Mouse (Mus musculus): Measurements from ENCODE around the gene Fdx1l.
A peak's percentile ranks its signal among the peaks of the same experiment; 100 is the strongest.

The Fdx1l gene

DNA sequence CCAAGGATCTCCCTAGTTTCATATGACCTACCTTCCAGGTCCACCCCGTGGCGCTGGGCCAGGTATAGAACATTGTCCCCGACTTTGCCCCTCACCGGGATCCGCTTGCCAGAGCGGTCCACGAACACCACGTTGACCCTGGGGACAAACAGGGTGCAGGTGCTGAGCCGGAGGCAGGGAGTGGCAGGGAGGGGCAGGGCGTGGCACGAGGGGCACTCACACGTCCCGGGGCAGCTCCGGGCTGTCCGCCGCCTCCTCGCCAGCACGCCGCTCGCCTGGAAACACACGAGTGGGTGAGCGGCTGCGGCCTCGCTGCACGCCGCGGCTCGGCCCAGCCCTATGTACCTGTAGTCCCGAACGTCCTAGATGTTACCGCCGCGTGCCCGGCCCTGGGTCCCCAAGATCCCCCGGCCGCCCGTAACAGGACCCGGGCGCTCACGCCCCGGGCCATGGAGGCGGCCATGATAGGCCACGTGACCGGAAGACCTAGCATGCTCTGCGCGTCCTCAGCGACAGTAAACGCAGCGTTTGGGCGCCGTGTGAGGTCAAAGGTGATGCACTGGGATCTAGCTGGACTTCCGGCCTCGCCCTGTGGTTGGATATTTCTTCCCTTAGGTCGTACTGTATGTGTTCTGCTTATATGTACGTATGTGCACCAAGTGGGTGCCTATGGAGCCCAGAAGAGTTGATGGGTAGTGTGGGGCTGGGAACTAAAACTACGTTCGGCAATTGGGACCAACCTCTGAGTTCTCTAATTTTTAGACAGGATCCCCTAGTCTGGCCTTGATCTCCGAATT lies at the start of gene Fdx1l, which contains the start of gene Gm49373:
TSS of gene Fdx1l (minus strand) at position 571 of the 797 bp plus-strand sequence.
TSS of gene Gm49373 (minus strand) at position 53 of the 797 bp plus-strand sequence.
- DNase-seq (ENCODE audit: low read depth, low spot score), result peak; percentile 81

DNA sequence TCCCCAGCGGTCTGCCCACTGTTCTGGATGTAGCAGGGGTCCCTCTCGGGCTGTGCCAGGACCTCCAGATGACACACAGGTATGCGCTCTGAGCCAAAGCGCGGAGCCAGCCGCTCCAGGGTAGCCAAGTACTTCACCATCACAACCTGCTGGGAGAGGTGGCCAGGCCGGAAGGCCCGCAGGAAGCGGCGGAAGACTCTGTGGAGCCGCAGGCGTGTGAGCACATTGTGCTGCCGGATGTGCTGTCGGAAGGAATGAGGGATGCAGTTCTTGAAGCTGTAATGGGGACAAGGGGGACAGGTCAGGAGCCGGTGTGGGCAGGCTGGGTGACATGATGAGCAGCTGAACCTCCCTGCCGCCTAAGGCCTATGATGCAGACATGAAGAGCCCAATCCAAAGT lies 48.1 kb upstream of the Fdx1l start:
- DNase-seq (ENCODE audit: low read depth, low spot score), result no peak

DNA sequence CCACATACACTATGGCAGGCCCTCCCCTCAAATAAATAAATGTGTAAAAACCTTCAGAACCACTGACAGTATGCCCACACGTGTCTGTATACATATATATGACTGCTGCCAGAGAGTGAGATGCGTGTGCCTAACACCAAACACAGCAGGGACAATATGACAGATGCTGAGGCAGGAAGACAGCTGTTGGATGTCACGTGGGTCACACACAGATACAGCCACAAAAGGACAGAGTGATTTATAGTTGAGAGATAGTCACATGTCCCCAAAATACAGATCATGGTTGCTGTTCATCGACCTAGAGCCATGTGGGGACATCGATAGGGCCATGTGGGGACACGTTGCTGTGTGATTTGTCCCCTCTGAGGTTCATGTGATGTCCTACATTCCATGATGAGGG lies 43.7 kb upstream of the Fdx1l start:
- no peak for DNase-seq (ENCODE audit: low read depth, low spot score)

DNA sequence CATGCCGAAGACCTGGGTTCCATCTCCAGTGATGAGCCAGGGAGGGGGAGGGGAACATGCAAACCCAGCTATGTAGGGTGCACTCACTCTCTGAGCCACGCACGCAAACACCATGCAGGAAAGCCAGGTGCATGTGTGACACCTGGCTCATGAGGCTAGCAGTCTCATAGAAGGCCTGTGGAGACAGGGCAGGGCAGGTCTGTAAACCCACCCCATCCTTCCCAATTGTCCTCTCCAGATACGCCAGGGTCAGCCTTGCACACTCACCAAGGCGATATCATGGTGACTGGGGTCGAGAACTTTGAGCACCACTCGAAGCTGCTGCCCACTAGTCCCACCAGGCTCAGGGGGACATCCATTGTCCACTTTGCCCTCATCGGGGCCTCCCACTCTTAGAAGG lies 41.7 kb upstream of the Fdx1l start:
- no peak for DNase-seq (ENCODE audit: low read depth, low spot score)

DNA sequence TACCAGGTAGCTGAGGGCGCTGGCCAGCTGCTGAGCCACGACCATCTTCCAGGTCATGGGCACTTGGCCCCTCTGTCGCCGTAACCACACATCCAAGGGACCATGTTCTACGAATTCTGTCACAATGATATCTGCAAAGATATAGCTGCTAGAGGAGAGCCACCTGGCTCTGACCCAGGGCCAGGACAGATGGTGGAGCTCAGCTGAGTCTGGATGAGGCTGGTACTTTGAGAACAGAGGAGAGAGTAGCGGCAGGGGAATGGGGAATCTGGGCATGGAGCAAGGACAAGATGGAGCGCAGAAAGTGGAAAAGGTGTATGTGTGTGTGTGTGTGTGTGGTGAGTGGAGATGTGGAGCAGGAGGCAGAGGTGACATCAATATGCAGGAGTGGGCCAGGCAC lies 40.8 kb upstream of the Fdx1l start:
- DNase-seq (ENCODE audit: low read depth, low spot score), result no peak

GRCm38 (mm10) chr9:21113751-21114150 lies 40.3 kb upstream of the Fdx1l start:
- no peak for DNase-seq (ENCODE audit: low read depth, low spot score)

DNA sequence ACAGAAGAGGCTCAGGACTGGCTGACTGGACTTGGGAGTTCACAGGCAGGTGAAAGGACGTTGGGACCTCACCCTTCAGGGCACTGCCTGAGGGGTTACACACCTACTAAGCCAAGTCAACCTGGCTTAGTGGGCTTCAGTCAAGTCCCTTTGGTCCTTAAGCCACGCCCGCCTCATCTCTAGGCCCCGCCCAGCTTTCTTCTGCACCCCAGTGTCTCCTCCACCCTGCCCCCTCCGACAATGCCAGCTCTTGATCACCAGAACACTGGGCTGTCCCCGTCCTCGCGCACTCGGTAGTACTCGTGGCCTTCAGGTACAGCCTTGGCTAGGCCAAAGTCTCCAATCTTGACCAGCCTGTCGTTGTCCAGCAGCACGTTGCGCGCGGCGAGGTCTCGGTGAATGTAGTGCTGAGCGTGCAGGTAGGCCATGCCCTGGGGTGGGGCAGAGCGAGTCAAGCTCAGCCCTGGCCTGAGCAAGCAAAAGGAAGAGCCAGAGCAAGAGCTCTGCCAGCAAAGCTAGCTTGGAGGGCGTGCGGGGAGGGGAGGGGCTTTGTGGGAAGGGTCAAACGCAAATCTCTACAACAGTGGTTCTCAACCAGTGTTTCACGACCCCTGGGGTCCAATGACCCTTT lies 34.3 kb upstream of the Fdx1l start:
- DNase-seq (ENCODE audit: low read depth, low spot score), result no peak

GRCm38 (mm10) chr9:21105760-21106564 lies 32.5 kb upstream of the Fdx1l start:
- DNase-seq (ENCODE audit: low read depth, low spot score), result no peak

DNA sequence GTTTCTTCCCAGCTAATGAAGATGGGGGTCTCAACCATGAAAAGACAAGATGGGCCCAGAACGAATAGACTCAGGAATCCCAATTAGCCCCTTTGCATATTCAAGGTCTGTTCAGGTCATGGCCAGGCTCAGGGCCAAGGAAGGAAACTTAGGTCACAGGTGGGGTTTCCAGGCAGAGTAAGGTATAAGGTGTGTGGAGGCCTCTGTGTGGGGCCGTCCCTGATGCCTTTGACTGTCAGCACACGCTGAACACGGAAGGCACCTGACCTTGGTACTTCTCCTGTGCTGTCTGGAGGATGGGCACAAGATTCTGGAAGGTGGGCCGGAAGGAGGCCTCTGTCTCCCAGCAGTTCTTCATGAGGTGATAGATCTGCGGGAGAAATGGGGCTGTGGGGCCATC lies 31.4 kb upstream of the Fdx1l start:
- DNase-seq (ENCODE audit: low read depth, low spot score), result no peak

- DNase-seq (ENCODE audit: low read depth, low spot score), result no peak
Observed at GRCm38 (mm10) chr9:21102076-21102475, 28.7 kb upstream of the Fdx1l start.

DNA sequence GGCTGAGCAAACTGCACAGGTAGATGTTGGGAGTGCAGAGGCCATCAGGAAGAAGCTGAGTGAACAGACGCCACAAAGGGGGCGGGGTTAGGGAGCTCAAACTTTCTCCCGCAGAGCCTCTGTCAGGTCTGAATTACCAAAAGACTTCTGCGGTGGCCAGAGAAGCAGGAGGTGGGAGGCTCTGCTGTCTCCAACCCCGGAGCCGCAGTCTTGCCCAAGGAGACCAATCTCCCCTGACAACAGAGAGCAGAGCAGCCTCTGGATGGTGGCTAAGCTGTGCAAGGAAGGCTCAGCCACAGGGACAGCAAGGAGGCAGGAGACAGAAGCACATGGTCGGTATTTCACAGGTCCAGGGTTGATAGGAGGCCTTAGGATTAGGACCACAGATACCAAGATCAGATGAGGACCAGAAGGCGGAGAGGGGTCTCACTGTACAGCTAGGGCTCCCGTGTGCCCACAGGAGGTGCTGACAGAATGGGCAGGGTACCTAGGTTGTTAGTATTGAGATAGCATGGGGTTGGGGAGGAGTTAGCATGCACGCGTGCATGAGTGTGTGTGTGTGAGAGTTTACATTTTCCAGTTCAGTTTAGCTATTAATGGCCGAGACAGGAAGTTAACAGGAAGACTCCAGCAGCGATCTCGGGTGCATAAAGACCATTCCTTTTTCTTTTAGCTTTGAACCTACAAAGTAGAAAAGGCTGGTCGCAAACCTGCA lies 27.2 kb upstream of the Fdx1l start:
- DNase-seq (ENCODE audit: low read depth, low spot score), result no peak

DNA sequence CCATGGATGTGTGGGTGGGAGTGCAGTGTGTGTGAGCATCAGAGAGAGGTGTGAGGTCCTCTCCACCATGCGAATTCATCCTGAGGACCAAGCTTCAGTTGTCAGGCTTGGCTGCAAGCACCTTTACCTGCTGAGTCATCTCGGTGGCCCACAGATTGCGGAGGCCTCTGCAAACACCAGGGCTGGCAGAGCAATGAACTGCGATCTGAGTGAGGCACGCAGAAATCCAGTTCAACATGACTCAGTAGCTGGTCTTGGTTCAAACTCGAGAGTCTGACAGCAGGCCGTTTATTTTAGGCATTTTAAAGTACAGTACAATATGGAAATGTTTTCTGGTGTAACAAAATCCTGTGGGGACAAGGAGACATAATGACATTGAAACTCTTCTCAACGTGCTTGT lies 24.4 kb upstream of the Fdx1l start:
- DNase-seq (ENCODE audit: low read depth, low spot score), result no peak

GRCm38 (mm10) chr9:21095958-21096357 lies 22.5 kb upstream of the Fdx1l start:
- DNase-seq (ENCODE audit: low read depth, low spot score), result no peak

DNA sequence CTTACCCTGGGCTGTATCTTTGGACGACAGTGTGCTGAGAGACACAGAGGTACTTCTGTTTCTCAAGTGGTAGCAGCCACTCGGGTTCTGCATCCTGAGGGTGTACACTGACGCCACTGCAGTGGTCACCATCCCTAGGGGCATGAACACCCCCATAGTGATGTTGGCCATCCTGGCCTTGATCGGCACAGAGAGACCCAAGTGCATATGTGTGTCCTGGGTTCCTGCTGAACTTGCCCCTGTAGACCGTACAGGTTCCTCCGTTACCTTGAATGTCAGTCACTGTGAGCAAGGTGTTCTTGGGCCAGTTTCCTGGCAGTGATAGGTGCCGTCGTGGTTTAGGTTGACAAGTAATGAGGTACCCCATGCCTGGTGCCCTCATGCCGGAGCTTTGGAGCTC lies 20.0 kb upstream of the Fdx1l start:
- DNase-seq (ENCODE audit: low read depth, low spot score), result no peak

GRCm38 (mm10) chr9:21091707-21092320 lies 18.4 kb upstream of the Fdx1l start, which contains the start of the genes Gm38431 and Raver1:
Gene Gm38431 (minus strand): TSS chr9:21091997.
Gene Raver1 (minus strand): TSS chr9:21092008.
- DNase-seq (ENCODE audit: low read depth, low spot score), result peak; percentile 92

DNA sequence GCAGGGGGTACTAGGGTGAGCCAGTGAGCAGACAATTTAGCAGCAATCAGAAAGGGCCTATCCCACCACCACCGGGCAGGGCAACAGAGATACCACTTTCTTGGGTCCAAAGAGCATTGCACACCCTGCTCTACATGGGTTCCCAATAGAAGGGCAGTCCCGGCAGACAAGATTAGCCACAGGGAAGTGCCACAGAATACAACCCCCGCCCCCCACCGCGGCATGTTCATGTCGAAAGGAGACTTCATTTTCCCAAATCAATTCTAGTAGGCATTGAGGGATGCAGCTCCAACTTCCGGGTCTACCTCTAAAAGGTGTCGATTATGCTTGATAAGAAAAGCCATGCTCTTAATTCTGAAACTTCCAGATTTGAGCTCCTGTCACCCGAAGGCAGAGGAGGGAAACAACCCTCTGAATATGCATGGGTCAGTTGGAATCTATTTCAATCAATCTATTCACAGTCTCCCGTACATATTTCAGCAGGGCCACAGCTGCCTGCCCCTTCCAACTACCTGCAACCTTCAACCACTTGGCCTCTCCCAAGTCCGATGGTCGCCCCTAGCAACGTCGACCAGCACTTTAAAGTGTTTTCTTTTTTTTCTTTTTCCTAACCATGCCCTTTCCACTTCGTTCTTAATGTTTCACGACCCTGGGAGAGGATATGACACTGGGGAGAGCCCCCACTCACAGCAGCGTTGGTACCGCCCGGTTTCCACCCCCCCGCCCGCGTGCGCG lies 17.7 kb upstream of the Fdx1l start:
- peak; percentile 9 for DNase-seq (ENCODE audit: low read depth, low spot score)

- no peak for DNase-seq (ENCODE audit: low read depth, low spot score)
Observed at GRCm38 (mm10) chr9:21090537-21090936, 17.1 kb upstream of the Fdx1l start.

DNA sequence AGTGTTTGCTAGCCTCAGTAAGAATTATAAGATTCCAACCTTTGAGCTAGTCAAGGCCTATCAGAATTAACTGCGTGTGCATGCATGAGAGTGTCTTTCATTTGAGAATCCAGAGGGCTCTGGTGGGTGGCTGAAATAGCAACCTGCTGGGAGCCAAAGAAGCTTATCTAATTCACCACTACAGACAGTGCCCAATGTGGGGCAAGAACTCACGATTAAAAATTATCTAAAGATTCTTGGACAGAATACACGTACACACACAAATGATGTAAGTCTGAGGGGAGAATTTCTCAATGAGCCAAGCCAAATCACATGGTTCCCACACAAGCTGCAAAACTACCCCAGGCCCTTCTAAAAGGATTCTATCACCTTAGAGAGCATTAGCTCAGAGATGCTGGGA lies 9.9 kb upstream of the Fdx1l start:
- no peak for DNase-seq (ENCODE audit: low read depth, low spot score)

DNA sequence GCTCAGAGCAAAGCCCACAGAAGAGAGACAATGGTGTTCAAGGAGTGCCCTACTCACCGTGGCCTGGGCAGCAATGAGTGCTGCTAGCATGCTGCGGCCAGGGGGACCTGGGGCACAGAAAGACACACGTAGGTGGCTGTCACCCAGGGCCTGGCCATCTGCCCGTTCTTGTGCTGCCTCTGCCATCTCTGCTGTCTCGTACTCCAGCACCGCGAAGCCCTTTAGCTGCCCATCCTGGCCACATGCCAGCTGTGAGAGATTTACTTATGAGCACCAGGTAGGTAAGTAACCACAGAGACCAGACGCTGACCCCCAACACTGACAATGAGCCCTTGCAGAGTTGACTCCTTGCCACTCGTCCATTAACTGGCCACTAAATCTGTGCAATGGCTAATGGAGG lies 7.7 kb upstream of the Fdx1l start:
- no peak for DNase-seq (ENCODE audit: low read depth, low spot score)

GRCm38 (mm10) chr9:21075625-21076024 lies 2.2 kb upstream of the Fdx1l start:
- DNase-seq (ENCODE audit: low read depth, low spot score), result no peak
